Mouse (Mus musculus) CH12.LX (cell line): ENCODE results near the gene Zfhx3. TPM values are rescaled to one million over a fixed set of nuclear protein-coding genes. Genes with fewer than 3 reads are reported as not detected.

Experiments used
- DNase-seq: peaks from one replicate; pipeline ENCODE4 v3.0.0-alpha.2; 2013; ENCODE audit errors: extremely low read depth
- H3K27ac ChIP-seq: 2 replicates; pipeline ENCODE4 v1.5.1; 2012; ENCODE audit warnings: low read depth, mild to moderate bottlenecking, control low read depth, moderate library complexity; ENCODE audit not compliant: insufficient read depth
- H3K27me3 ChIP-seq: replicated peaks from 2 replicates; pipeline ENCODE3; 2012; ENCODE audit warnings: inconsistent platforms
- H3K36me3 ChIP-seq, 2 experiments: replicated peaks in 1 of 2; 2 replicates each; pipeline versions ENCODE3 to v1.6.1; 2012; ENCODE audit warnings: inconsistent platforms in 1 of 2, low read length in 1 of 2, mild to moderate bottlenecking in 1 of 2, mixed read lengths in 1 of 2, moderate library complexity in 1 of 2; ENCODE audit not compliant: control insufficient read depth in 1 of 2, insufficient read depth in 1 of 2
- H3K4me1 ChIP-seq, 2 experiments: 2 replicates each; pipeline ENCODE4 v1.6.1; 2012; ENCODE audit warnings: inconsistent platforms in 1 of 2, moderate library complexity in 1 of 2; ENCODE audit not compliant: insufficient read depth in 2 of 2, control insufficient read depth in 1 of 2
- H3K4me2 ChIP-seq: 2 replicates; pipeline ENCODE4 v1.6.1; 2012; ENCODE audit warnings: low read depth, mild to moderate bottlenecking, control low read depth; ENCODE audit not compliant: poor library complexity, insufficient read depth, severe bottlenecking
- H3K4me3 ChIP-seq, 3 experiments: fragments of 150-350 bp in 1 of 3; sonication (generic) in 1 of 3; replicated peaks in 1 of 3; 2 replicates each; pipeline versions ENCODE3 to v1.5.1; 2011 to 2012; ENCODE audit warnings: low read depth in 2 of 3, low read length in 2 of 3, mild to moderate bottlenecking in 2 of 3, moderate library complexity in 2 of 3, control low read depth in 1 of 3, improper control_type of control experiment in 1 of 3, inconsistent platforms in 1 of 3, mixed read lengths in 1 of 3; ENCODE audit not compliant: poor library complexity in 1 of 3
- H3K79me2 ChIP-seq: replicated peaks from 2 replicates; pipeline ENCODE4 v1.6.1; 2012; ENCODE audit warnings: mild to moderate bottlenecking, moderate library complexity; ENCODE audit not compliant: control insufficient read depth, poor library complexity, insufficient read depth, severe bottlenecking; ENCODE audit errors: extremely low read depth
- H3K9ac ChIP-seq: 2 replicates; pipeline ENCODE4 v1.6.1; 2012; ENCODE audit warnings: low read depth, mild to moderate bottlenecking, control low read depth, moderate library complexity; ENCODE audit not compliant: insufficient read depth
- H3K9me3 ChIP-seq: replicated peaks from 2 replicates; pipeline ENCODE3; 2012; ENCODE audit warnings: low read length, inconsistent platforms, mixed read lengths
- BHLHE40 ChIP-seq: IDR thresholded peaks from 2 replicates; pipeline ENCODE4 v1.6.1; 2011; ENCODE audit warnings: mild to moderate bottlenecking, low read depth, low read length, improper control_type of control experiment
- E2F4 ChIP-seq: IDR thresholded peaks from 2 replicates; pipeline ENCODE4 v1.6.1; 2011; ENCODE audit warnings: low read depth, low read length, improper control_type of control experiment; ENCODE audit not compliant: insufficient replicate concordance
- ELF1 ChIP-seq: IDR thresholded peaks from 2 replicates; pipeline ENCODE4 v1.6.1; 2014; ENCODE audit warnings: low read depth, mild to moderate bottlenecking, inconsistent platforms, low read length, improper control_type of control experiment
- ETS1 ChIP-seq: conservative IDR thresholded peaks from 2 replicates; pipeline ENCODE4 v1.6.1; 2012; ENCODE audit warnings: low read depth, mild to moderate bottlenecking, inconsistent platforms, low read length, improper control_type of control experiment, moderate library complexity
- GABPA ChIP-seq: IDR thresholded peaks from 2 replicates; pipeline ENCODE4 v1.6.1; 2012; ENCODE audit warnings: low read depth, low read length, improper control_type of control experiment, inconsistent platforms; ENCODE audit not compliant: insufficient replicate concordance
- IRF4 ChIP-seq: IDR thresholded peaks from 2 replicates; pipeline ENCODE4 v1.6.1; 2014; ENCODE audit warnings: low read depth, mild to moderate bottlenecking, inconsistent platforms, low read length, improper control_type of control experiment
- KAT2A ChIP-seq: IDR thresholded peaks from 2 replicates; pipeline ENCODE4 v1.6.1; 2012; ENCODE audit warnings: low read length, improper control_type of control experiment, inconsistent platforms; ENCODE audit not compliant: insufficient replicate concordance
- MAFK ChIP-seq: IDR thresholded peaks from 2 replicates; pipeline ENCODE4 v1.6.1; 2011; ENCODE audit warnings: low read length, improper control_type of control experiment; ENCODE audit not compliant: insufficient replicate concordance
- MAX ChIP-seq: IDR thresholded peaks from 2 replicates; pipeline ENCODE4 v1.6.1; 2011; ENCODE audit warnings: low read length, improper control_type of control experiment
- MAZ ChIP-seq: IDR thresholded peaks from 2 replicates; pipeline ENCODE4 v1.6.1; 2012; ENCODE audit warnings: low read depth, mild to moderate bottlenecking, inconsistent platforms, low read length, improper control_type of control experiment, moderate library complexity
- MEF2A ChIP-seq: IDR thresholded peaks from 2 replicates; pipeline ENCODE4 v1.6.1; 2014; ENCODE audit warnings: low read depth, mild to moderate bottlenecking, inconsistent platforms, low read length, improper control_type of control experiment, borderline replicate concordance
- MXI1 ChIP-seq: IDR thresholded peaks from 2 replicates; pipeline ENCODE4 v1.6.1; 2011; ENCODE audit warnings: mild to moderate bottlenecking, low read depth, low read length, improper control_type of control experiment
- NRF1 ChIP-seq: IDR thresholded peaks from 2 replicates; pipeline ENCODE4 v1.6.1; 2014; ENCODE audit warnings: low read depth, mild to moderate bottlenecking, inconsistent platforms, low read length, improper control_type of control experiment, moderate library complexity
- POLR2A ChIP-seq: IDR thresholded peaks from 2 replicates; pipeline ENCODE4 v1.6.1; 2011; ENCODE audit warnings: low read depth, mild to moderate bottlenecking, improper control_type of control experiment, low read length
- POLR2AphosphoS2 ChIP-seq: IDR thresholded peaks from 2 replicates; pipeline ENCODE4 v1.6.1; 2011; ENCODE audit warnings: low read depth, low read length, improper control_type of control experiment
- SMC3 ChIP-seq: IDR thresholded peaks from 2 replicates; pipeline ENCODE4 v1.6.1; 2011; ENCODE audit warnings: low read depth, low read length, improper control_type of control experiment
- USF2 ChIP-seq: conservative IDR thresholded peaks from 2 replicates; pipeline ENCODE4 v1.6.1; 2011; ENCODE audit warnings: low read depth, low read length, improper control_type of control experiment
- ZC3H11A ChIP-seq: IDR thresholded peaks from 2 replicates; pipeline ENCODE4 v1.6.1; 2012; ENCODE audit warnings: low read depth, mild to moderate bottlenecking, inconsistent platforms, low read length, improper control_type of control experiment
- ZNF384 ChIP-seq: IDR thresholded peaks from 2 replicates; pipeline ENCODE4 v1.6.1; 2012; ENCODE audit warnings: low read depth, low read length, improper control_type of control experiment, inconsistent platforms
- dilution Hi-C: fragments of 300-500 bp; cut with MboI; formaldehyde crosslinking; loops from 2 replicates; pipeline ENCODE4 v1.14.3; 2020; ENCODE audit warnings: low sequenced_read_pairs; ENCODE audit not compliant: extremely low pct_unique_long_range_greater_than_20kb, extremely low pct_ligation_motif_present
- in situ Hi-C: fragments of 300-500 bp; cut with MboI; formaldehyde crosslinking; loops from 3 replicates; pipeline ENCODE4 v1.14.3; 2019; ENCODE audit warnings: low sequenced_read_pairs, low pct_ligation_motif_present, low pct_unique_long_range_greater_than_20kb, mixed read lengths
- polyA plus RNA-seq: library from polyadenylated mRNA; unstranded; fragments of >175 nt; gene quantifications from 2 replicates; pipeline ENCODE4 v1.2.1, GENCODE M21; 2012; ENCODE audit warnings: low read depth; ENCODE audit not compliant: insufficient read length
- total RNA-seq, 2 experiments: library from RNA; depleted of rRNA; stranded (reverse); fragments of 300-350 nt in 1 of 2; fragments of >200 nt in 1 of 2; gene quantifications; 2 replicates each; pipeline ENCODE4 v1.2.3; 2012 to 2014

The Zfhx3 gene
- total and polyA plus RNA-seq, 3 experiments = 0.05 to 0.76 (median 0.68) TPM

DNA sequence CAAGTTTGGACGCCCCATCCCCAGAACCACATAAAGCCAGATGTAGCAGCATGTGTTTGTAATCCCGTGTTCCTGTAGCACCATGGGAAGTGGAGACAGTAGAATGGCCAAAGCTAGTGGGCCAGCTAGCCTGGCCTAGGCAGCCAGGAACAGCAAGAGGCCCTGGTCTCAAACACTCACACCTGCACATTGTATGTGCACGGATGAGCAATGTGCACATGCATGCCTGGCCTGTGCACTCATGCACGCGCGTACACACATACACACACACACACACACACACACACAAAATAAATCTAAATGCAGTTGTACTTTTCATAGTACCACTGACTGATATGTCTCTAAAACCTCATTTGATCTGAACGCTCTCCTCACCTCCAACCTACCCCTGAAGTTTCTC lies 938.9 kb downstream of the Zfhx3 start:
- dilution Hi-C loops = no loop called here
- Histone ChIP-seq H3K9me3 (no peaks in the 10 kb centered on the region), H3K79me2 (no peaks in the 10 kb centered on the region), H3K9ac (no peak overlapping the region), H3K4me2 (no peak overlapping the region), H3K27me3 (no peaks in the 10 kb centered on the region), H3K4me3 (no peak overlapping the region), H3K4me1 (no peaks in the 10 kb centered on the region), H3K27ac (no peak overlapping the region), H3K36me3 (no peaks in the 10 kb centered on the region)
- no peak for DNase-seq
- no peak for TF ChIP-seq ELF1
- TF ChIP-seq ZNF384 = no peak
- TF ChIP-seq MAZ = no peak
- TF ChIP-seq SMC3 = no peak
- TF ChIP-seq GABPA = no peak
- TF ChIP-seq IRF4 = no peak
- no peak for TF ChIP-seq MAFK
- no peak for TF ChIP-seq E2F4
- no peak for TF ChIP-seq MEF2A
- no peak for TF ChIP-seq POLR2A
- TF ChIP-seq NRF1 = no peak
- in situ Hi-C loops = no loop called here

DNA sequence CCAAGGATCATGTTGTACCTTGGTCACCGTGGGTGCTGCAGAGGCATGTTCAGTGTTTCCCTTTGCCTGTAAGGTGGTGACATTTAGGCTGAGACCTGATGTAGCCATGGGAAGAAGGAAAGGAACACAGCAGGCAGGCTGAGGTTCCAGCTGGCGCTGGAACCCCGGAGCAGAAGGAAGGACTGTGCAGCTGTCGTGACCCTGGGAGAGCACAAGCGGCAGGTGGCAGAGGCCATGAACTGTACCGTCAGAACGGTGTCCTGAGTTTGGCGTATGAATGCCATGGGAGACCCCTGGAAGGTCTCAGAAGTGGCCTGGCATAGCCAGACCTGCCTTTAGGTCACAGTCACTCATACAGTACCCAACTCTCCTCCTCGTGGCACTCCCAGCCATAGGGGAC lies 939.6 kb downstream of the Zfhx3 start:
- Histone ChIP-seq H3K9me3 (no peaks in the 10 kb centered on the region), H3K27me3 (no peaks in the 10 kb centered on the region), H3K4me3 (no peak overlapping the region), H3K27ac (no peak overlapping the region), H3K4me1 (peaks cover 0 to 3% of the 10 kb centered on the region in 2 experiments; a peak in 1 of 4 replicates)
- no peak for DNase-seq
- dilution Hi-C loops = no loop called here
- TF ChIP-seq ZC3H11A (no peak), POLR2AphosphoS2 (no peak), MAX (no peak), E2F4 (no peak), SMC3 (no peak), BHLHE40 (no peak)
- TF ChIP-seq, all 38 proteins: peak for 0
- in situ Hi-C loops = no loop called here
- Histone ChIP-seq H3K9ac (no peak overlapping the region), H3K4me2 (no peak overlapping the region), H3K36me3 (no peaks in the 10 kb centered on the region), H3K79me2 (no peaks in the 10 kb centered on the region)

DNA sequence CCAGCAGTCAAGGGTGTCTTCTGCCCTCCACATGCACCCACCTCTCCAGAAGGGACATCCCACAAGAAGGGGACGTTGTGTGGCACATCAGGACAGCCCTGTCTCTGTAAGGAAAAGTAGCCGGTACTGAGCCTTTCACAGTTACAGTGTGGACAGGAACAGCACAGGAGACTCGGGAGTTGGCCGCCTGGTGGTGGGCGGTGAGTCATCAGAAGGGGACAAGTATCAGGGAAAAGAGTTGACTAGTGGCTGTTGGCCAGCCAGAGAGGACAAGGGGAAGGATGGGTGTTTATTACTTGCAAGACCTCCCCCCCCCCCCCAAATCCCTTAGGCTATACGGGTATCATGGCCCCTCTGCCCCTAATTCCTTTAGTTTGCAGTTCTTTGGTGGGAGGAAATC lies 940.9 kb downstream of the Zfhx3 start:
- no peaks in the 10 kb centered on the region for H3K36me3 ChIP-seq
- H3K4me3 ChIP-seq = no peak overlapping the region
- H3K9ac ChIP-seq = no peak overlapping the region
- dilution Hi-C loops = no loop called here
- H3K9me3 ChIP-seq = no peaks in the 10 kb centered on the region
- no peak overlapping the region for H3K4me2 ChIP-seq
- no peak for DNase-seq
- peaks cover 0 to 6% of the 10 kb centered on the region in 2 experiments; a peak in 1 of 4 replicates for H3K4me1 ChIP-seq
- no peaks in the 10 kb centered on the region for H3K27me3 ChIP-seq
- TF ChIP-seq USF2 = no peak
- no peak for TF ChIP-seq ETS1
- TF ChIP-seq MXI1 = no peak
- TF ChIP-seq KAT2A = no peak
- H3K79me2 ChIP-seq = no peaks in the 10 kb centered on the region
- no peak overlapping the region for H3K27ac ChIP-seq
- in situ Hi-C loops = no loop called here
